In genomic region chr7:80002353-80003055, GRCm38 (mm10) we compare ENCODE assay signal across 21 mouse cellular contexts. TPM values are rescaled to one million over a fixed set of nuclear protein-coding genes. Genes with fewer than 3 reads are reported as not detected.
DNase-seq lines count a peak whose midpoint lies in the region; ATAC-seq and TF ChIP-seq lines count a peak whose summit lies in the region.
"Had no signal": no experiment of that assay in that cellular context is flagged by ENCODE, and none has a peak within 500 bp of the region (broad histone marks: within the 10 kb centered on the region; RNA-seq: fewer than 3 reads in every experiment).

No protein-coding gene starts in this region.

- H3K27me3 ChIP-seq in forebrain, embryonic 13.5 days = no peaks in the 10 kb centered on the region
- H3K27me3 ChIP-seq in forebrain, postnatal 0 days (ENCODE audit: insufficient read depth, low read length) = no peaks in the 10 kb centered on the region
- H3K27me3 ChIP-seq in midbrain, embryonic 14.5 days (ENCODE audit: control insufficient read depth, insufficient read depth, low read length) = no peaks in the 10 kb centered on the region
- H3K27me3 ChIP-seq in midbrain, embryonic 13.5 days = no peaks in the 10 kb centered on the region
- no peaks in the 10 kb centered on the region for H3K27me3 ChIP-seq in kidney, embryonic 15.5 days
- H3K27me3 ChIP-seq: heart, embryonic 15.5 days; hindbrain, embryonic 15.5 days; liver, embryonic 15.5 days; lung, embryonic 15.5 days; neural tube, embryonic 12.5 days had no signal

- TF ChIP-seq CTCF in forebrain, postnatal 0 days (IDR thresholded peaks at IDR 0.05; ENCODE audit: low read depth) = no peak

- peak overlapping the region; percentile 5; the same call in 1 of the 2 replicates for H3K27ac ChIP-seq in forebrain, embryonic 13.5 days
- no peak overlapping the region for H3K27ac ChIP-seq in forebrain, postnatal 0 days (ENCODE audit: low read depth, low read length)
- H3K27ac ChIP-seq in midbrain, embryonic 14.5 days (replicated peaks; ENCODE audit: low read depth, low read length) = no peak overlapping the region
- no peak overlapping the region for H3K27ac ChIP-seq in midbrain, embryonic 13.5 days
- H3K27ac ChIP-seq in kidney, embryonic 15.5 days = no peak overlapping the region
- H3K27ac ChIP-seq: embryonic facial prominence, embryonic 10.5 days; heart, embryonic 15.5 days; hindbrain, embryonic 15.5 days; left cerebral cortex, adult 2 months; limb, embryonic 10.5 days; liver, embryonic 15.5 days; lung, embryonic 15.5 days; neural tube, embryonic 12.5 days had no signal

- no peak overlapping the region for H3K9ac ChIP-seq in forebrain, embryonic 13.5 days
- no peak overlapping the region for H3K9ac ChIP-seq in forebrain, postnatal 0 days
- no peak overlapping the region for H3K9ac ChIP-seq in midbrain, embryonic 14.5 days (replicated peaks; ENCODE audit: low read length)
- no peak overlapping the region for H3K9ac ChIP-seq in midbrain, embryonic 13.5 days (replicated peaks)
- no peak overlapping the region for H3K9ac ChIP-seq in kidney, embryonic 15.5 days
- H3K9ac ChIP-seq: heart, embryonic 15.5 days; hindbrain, embryonic 15.5 days; liver, embryonic 15.5 days; lung, embryonic 15.5 days; neural tube, embryonic 12.5 days had no signal

- H3K36me3 ChIP-seq in forebrain, embryonic 13.5 days (ENCODE audit: poor library complexity, severe bottlenecking) = no peaks in the 10 kb centered on the region
- H3K36me3 ChIP-seq in forebrain, postnatal 0 days (ENCODE audit: insufficient read depth) = no peaks in the 10 kb centered on the region
- H3K36me3 ChIP-seq in midbrain, embryonic 14.5 days (ENCODE audit: control insufficient read depth, insufficient read depth, low read length) = no peaks in the 10 kb centered on the region
- H3K36me3 ChIP-seq in midbrain, embryonic 13.5 days = no peaks in the 10 kb centered on the region
- no peaks in the 10 kb centered on the region for H3K36me3 ChIP-seq in kidney, embryonic 15.5 days
- H3K36me3 ChIP-seq: embryonic facial prominence, embryonic 10.5 days; heart, embryonic 15.5 days; hindbrain, embryonic 15.5 days; limb, embryonic 10.5 days; liver, embryonic 15.5 days; lung, embryonic 15.5 days; neural tube, embryonic 12.5 days had no signal

- ATAC-seq in forebrain, embryonic 13.5 days = no peak
- ATAC-seq in forebrain, postnatal 0 days = no peak
- no peak for ATAC-seq in midbrain, embryonic 14.5 days (ENCODE audit: low FRiP score, low TSS enrichment)
- no peak for ATAC-seq in midbrain, embryonic 13.5 days
- no peak for ATAC-seq in kidney, embryonic 15.5 days (replicated peaks; ENCODE audit: low FRiP score)
- no peak for ATAC-seq in CD4-positive, CD25-positive, alpha-beta regulatory T cell, adult 4 months
- ATAC-seq: intestine, embryonic 16.5 days had no signal

- 60% methylated on average over 11 of the region's 11 CpGs for WGBS in forebrain, embryonic 13.5 days
- 46% methylated on average over 11 of the region's 11 CpGs for WGBS in forebrain, postnatal 0 days
- 76% methylated on average over 11 of the region's 11 CpGs for WGBS in midbrain, embryonic 14.5 days
- 74% methylated on average over 11 of the region's 11 CpGs for WGBS in midbrain, embryonic 13.5 days
- WGBS in kidney, embryonic 15.5 days = 82% methylated on average over 11 of the region's 11 CpGs

- DNase-seq in forebrain, postnatal 0 days = no peak
- peak; percentile 20 for DNase-seq in midbrain, embryonic 14.5 days
- peak; percentile 29 for DNase-seq in cerebellum, adult 8-10 months
- peak; percentile 23 to 35 for DNase-seq in cerebellum, postnatal 36 days
- DNase-seq: adrenal gland, postnatal 25 days; heart, postnatal 36 days; liver; lung, postnatal 4 days had no signal

- no peak overlapping the region for H3K4me3 ChIP-seq in forebrain, embryonic 13.5 days
- no peak overlapping the region for H3K4me3 ChIP-seq in forebrain, postnatal 0 days (ENCODE audit: low read depth, low read length)
- no peak overlapping the region for H3K4me3 ChIP-seq in midbrain, embryonic 14.5 days (replicated peaks; ENCODE audit: low read depth, low read length)
- H3K4me3 ChIP-seq in midbrain, embryonic 13.5 days (replicated peaks) = no peak overlapping the region
- H3K4me3 ChIP-seq in kidney, embryonic 15.5 days (replicated peaks) = no peak overlapping the region
- H3K4me3 ChIP-seq: embryonic facial prominence, embryonic 10.5 days; heart, embryonic 15.5 days; hindbrain, embryonic 15.5 days; left cerebral cortex, adult 2 months; limb, embryonic 10.5 days; liver, embryonic 15.5 days; lung, embryonic 15.5 days; neural tube, embryonic 12.5 days had no signal

- H3K4me1 ChIP-seq in forebrain, embryonic 13.5 days = 0 out of 2 replicates have a peak, but pooled peaks cover 2% of the 10 kb centered on the region
- no peaks in the 10 kb centered on the region for H3K4me1 ChIP-seq in forebrain, postnatal 0 days (ENCODE audit: insufficient read depth)
- no peaks in the 10 kb centered on the region for H3K4me1 ChIP-seq in midbrain, embryonic 14.5 days (ENCODE audit: control insufficient read depth, insufficient read depth, low read length)
- H3K4me1 ChIP-seq in midbrain, embryonic 13.5 days (replicated peaks) = no peaks in the 10 kb centered on the region
- H3K4me1 ChIP-seq in kidney, embryonic 15.5 days = no peaks in the 10 kb centered on the region
- H3K4me1 ChIP-seq: heart, embryonic 15.5 days; hindbrain, embryonic 15.5 days; limb, embryonic 10.5 days; liver, embryonic 15.5 days; lung, embryonic 15.5 days; neural tube, embryonic 12.5 days had no signal

- no peaks in the 10 kb centered on the region for H3K9me3 ChIP-seq in forebrain, embryonic 13.5 days (replicated peaks)
- no peaks in the 10 kb centered on the region for H3K9me3 ChIP-seq in forebrain, postnatal 0 days (ENCODE audit: low read length)
- no peaks in the 10 kb centered on the region for H3K9me3 ChIP-seq in midbrain, embryonic 14.5 days (ENCODE audit: control insufficient read depth, low read length)
- H3K9me3 ChIP-seq in midbrain, embryonic 13.5 days = no peaks in the 10 kb centered on the region
- no peaks in the 10 kb centered on the region for H3K9me3 ChIP-seq in kidney, embryonic 15.5 days (replicated peaks)
- H3K9me3 ChIP-seq: embryonic facial prominence, embryonic 10.5 days; heart, embryonic 15.5 days; hindbrain, embryonic 15.5 days; limb, embryonic 10.5 days; liver, embryonic 15.5 days; lung, embryonic 15.5 days; neural tube, embryonic 12.5 days had no signal

- no peak overlapping the region for H3K4me2 ChIP-seq in forebrain, embryonic 13.5 days
- no peak overlapping the region for H3K4me2 ChIP-seq in forebrain, postnatal 0 days (ENCODE audit: low read depth)
- no peak overlapping the region for H3K4me2 ChIP-seq in midbrain, embryonic 14.5 days (ENCODE audit: low read length)
- H3K4me2 ChIP-seq in midbrain, embryonic 13.5 days (replicated peaks) = no peak overlapping the region
- H3K4me2 ChIP-seq in kidney, embryonic 15.5 days = no peak overlapping the region
- H3K4me2 ChIP-seq: heart, embryonic 15.5 days; hindbrain, embryonic 15.5 days; liver, embryonic 15.5 days; lung, embryonic 15.5 days; neural tube, embryonic 12.5 days had no signal

RNA-seq across cellular contexts. Expression of gene Zfp710, which starts 22.1 kb away (rescaled TPM):
- polyA plus RNA-seq in forebrain, embryonic 13.5 days (2015; fragmentation: Nextera tagmentation; extraction: Ambion mirVana) = 20.6 and 23.1 TPM in 2 replicates
- total RNA-seq in forebrain, postnatal 0 days (2014; rRNA removed) = 22.5 and 30.6 TPM in 2 replicates
- polyA plus RNA-seq in forebrain, postnatal 0 days (2015; fragmentation: Nextera tagmentation; extraction: Ambion mirVana) = 9.6 and 12.3 TPM in 2 replicates
- 17.0 and 17.7 TPM in 2 replicates for polyA plus RNA-seq in midbrain, embryonic 14.5 days (2014; fragmentation: Nextera tagmentation; extraction: Ambion mirVana)
- polyA plus RNA-seq in midbrain, embryonic 13.5 days (2015; fragmentation: Nextera tagmentation; extraction: Ambion mirVana) = 21.3 and 25.1 TPM in 2 replicates
- 20.1 and 20.5 TPM in 2 replicates for polyA plus RNA-seq in kidney, embryonic 15.5 days (2015; fragmentation: Nextera tagmentation; extraction: Ambion mirVana)
- 1 to 10 TPM; 4.1 to 7.0 TPM for polyA plus RNA-seq in CD4-positive, CD25-positive, alpha-beta regulatory T cell, adult 4 months (2017; shearing (Covaris generic))
